Mouse (Mus musculus): ENCODE measurements around the gene Mthfs.
"Not testable (repeated sequence)": the region's sequence is repeated elsewhere in the genome, so short reads cannot be mapped to it uniquely, and the experiment has no call there.

The Mthfs gene

GRCm38 (mm10) chr9:89210353-89211064 lies at the start of gene Mthfs:
Gene Mthfs, plus strand, starts transcription at chr9:89210676.
- not testable (repeated sequence) for DNase-seq (ENCODE audit: low spot score)

DNA sequence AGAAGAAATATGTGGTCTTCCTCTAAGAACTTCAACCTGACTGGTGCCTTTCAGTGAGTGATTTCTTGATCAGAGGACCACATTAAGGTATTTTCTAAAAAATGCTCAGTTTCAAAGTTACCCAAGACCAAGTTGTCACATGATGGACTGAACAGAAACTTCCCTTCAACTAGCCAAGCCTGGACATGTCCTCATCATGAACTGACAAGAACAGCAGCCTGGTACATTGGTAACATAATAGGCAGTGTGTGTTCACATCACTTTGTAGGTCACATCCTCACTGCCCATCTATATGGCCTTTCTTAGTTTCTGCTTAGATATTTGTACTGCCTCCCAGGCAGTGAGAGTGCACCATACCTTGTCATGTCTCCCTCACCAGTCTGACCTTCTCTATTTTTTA lies 37.9 kb upstream of the Mthfs start:
- DNase-seq (ENCODE audit: low spot score): not testable (repeated sequence)

- not testable (repeated sequence) for DNase-seq (ENCODE audit: low spot score)
These were observed 31.6 kb upstream of the Mthfs start for GRCm38 (mm10) chr9:89178833-89179232.

DNA sequence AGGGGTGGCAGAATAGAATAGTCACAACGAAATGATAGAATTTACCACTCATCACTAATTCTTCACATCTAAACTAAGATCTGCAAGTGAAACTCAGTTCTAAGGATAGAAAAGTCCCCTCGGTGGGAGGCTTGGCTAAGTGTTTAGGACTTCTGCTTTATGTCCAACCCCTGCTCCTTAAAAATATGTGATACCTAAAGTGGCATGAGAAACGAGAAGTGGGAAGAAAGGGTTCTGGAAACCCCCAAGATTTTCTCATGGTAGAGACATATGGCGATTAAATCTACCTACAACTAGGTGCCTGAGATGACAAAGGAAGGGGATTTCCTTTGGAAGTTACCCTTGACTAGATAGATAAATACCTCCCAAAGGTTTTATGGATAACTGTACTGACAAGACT lies 31.0 kb upstream of the Mthfs start:
- DNase-seq (ENCODE audit: low spot score): not testable (repeated sequence)

- not testable (repeated sequence) for DNase-seq (ENCODE audit: low spot score)
These were observed 23.5 kb upstream of the Mthfs start for GRCm38 (mm10) chr9:89187006-89187405.

GRCm38 (mm10) chr9:89195483-89195882 lies 15.0 kb upstream of the Mthfs start:
- not testable (repeated sequence) for DNase-seq (ENCODE audit: low spot score)

DNA sequence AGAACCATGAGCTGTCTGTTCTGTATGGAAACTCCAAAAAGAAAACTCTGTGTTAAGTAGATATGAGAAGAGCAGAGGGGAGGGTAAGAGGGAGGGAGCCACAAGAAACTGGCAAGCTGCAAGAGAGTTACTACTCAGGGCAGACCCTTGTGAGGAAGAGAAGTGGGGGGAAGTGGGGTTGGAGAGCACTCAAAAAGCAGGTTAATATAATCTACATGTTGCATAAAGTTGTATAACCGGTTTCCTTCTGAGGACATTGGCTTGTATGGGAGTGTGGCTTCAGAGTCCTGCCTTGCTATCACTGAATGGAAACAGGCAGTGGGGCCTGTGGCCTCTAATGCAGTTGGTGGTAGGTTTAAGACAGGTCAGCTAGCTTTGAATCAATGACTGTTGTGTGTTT lies 13.0 kb upstream of the Mthfs start:
- not testable (repeated sequence) for DNase-seq (ENCODE audit: low spot score)

DNA sequence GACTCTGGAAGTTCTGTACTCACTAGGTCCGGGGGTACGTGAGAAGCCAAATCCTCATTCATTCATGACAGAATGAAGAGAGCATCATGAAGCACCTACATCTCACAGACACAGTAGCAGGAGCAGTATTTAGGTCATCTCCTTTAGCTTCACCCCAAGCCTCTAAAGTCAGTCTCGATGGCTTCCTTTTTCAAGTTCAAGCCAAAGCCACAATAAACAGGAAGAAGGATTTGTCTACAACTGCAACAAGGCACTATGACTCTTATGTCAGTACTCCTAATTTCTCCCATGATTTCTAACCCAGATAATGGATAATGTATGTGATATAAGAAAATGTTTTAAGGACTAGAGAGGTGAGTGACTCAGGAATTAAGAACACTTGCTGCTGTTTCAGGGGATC lies 12.1 kb upstream of the Mthfs start:
- not testable (repeated sequence) for DNase-seq (ENCODE audit: low spot score)

DNA sequence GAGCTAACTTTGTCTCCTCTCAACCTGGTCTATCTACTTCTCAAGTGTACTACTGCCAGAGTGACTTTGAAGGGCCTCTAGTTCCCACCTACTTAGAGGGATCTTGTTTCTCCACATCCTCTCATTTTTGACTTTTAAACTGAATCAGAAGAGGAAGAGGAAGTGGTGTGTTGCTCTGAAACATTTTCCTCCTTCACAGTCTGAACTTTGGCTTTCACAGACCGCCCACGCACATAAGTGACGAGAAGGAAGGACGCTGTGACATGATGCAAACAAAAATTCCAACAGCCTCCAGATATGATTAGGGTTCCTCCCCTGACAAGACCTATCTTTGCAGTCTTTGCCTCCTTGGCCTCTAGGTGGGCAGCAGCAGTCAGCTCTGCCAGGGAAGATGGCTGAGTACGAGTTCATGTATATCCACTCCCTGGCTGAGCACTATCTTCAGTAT lies 11.5 kb upstream of the Mthfs start, which contains the start of the genes Bcl2a1b and Gm29094:
Bcl2a1b (plus strand) TSS at position 241 of the 448 bp plus-strand sequence.
Gm29094 (plus strand) TSS at position 411 of the 448 bp plus-strand sequence.
- DNase-seq (ENCODE audit: low spot score): not testable (repeated sequence)

GRCm38 (mm10) chr9:89202256-89202655 lies 8.2 kb upstream of the Mthfs start:
- DNase-seq (ENCODE audit: low spot score): not testable (repeated sequence)

- not testable (repeated sequence) for DNase-seq (ENCODE audit: low spot score)
These were observed 1.5 kb upstream of the Mthfs start for GRCm38 (mm10) chr9:89208939-89209338.

DNA sequence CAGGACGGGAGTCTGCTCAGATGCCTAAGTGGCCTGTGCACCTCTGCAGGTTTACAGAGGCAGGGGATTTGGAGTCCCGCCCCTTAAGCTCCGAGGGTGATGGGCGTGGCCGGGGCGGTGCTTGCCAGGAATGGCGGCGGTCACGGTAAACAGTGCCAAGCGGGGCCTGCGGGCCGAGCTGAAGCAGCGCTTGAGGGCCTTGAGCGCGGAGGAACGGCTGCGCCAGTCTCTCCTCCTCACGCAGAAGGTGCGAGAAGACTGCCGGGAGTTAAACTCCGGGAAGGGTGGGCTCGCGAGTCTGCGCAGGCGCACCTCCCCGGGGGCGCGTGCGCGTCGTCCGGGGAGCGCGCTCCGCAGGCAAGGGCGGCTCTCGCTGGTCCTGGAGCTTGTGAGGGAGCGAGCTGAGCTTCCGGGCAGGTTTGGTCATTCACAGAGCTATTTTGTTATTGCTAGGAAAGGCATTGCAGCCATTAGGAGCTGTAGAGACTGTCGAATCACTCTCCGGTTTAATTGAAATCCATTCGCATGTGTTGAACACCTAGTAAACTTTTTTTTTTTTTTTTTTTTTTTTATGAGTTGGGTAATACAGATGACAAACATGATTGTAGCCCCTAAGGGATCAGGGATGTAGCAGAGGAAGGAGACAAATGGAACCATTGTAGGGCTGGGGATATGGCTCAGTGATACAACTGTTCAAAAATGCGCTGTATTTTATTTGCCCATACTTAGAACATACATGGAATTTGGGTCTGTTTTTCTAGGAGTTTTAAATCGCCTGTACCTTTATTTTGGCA lies 786 bp downstream of the Mthfs start:
- not testable (repeated sequence) for DNase-seq (ENCODE audit: low spot score)

GRCm38 (mm10) chr9:89212428-89212827 lies 2.0 kb downstream of the Mthfs start:
- DNase-seq (ENCODE audit: low spot score): not testable (repeated sequence)

- DNase-seq (ENCODE audit: low spot score): not testable (repeated sequence)
These were observed 7.7 kb downstream of the Mthfs start for GRCm38 (mm10) chr9:89218174-89218573.

DNA sequence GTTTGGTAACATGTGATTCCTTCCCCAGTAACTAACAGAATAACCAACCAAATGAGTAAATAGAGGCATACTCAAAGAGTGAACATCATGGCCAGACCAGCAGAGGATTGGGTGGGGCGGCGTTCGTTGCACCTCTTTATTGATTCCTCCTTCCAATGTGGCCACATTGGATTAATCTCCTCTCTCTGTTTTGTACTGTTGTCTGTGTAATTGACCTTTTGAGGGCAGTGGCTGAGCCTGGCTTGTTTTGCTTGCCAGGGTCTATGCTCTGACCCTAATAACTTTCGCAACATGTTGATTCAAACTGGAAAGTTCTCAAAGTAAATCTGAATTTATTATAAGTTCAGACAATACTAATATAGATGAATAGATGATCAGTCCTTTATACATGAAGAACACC lies 9.2 kb downstream of the Mthfs start:
- not testable (repeated sequence) for DNase-seq (ENCODE audit: low spot score)

- DNase-seq (ENCODE audit: low spot score): not testable (repeated sequence)
These were observed 10.3 kb downstream of the Mthfs start for GRCm38 (mm10) chr9:89220704-89221287.

DNA sequence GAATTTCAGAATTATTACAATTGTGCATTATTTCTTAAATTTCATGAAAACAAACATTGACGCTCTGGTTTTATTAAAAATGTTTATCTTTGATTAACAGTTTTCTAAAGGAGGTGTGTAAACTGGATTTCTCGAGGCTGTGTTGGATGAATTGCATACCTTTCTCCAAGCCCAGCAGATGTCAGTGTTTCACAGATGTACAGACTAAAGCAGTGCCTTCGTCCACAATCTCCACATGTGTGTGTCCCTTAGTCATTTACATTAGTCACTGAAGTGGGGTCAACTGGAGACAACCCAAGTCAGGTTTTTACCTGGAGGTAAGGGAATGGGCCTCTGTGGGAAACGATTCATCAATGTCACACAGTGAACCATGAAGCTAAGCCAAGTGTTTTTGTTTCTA lies 15.6 kb downstream of the Mthfs start:
- DNase-seq (ENCODE audit: low spot score): no peak

DNA sequence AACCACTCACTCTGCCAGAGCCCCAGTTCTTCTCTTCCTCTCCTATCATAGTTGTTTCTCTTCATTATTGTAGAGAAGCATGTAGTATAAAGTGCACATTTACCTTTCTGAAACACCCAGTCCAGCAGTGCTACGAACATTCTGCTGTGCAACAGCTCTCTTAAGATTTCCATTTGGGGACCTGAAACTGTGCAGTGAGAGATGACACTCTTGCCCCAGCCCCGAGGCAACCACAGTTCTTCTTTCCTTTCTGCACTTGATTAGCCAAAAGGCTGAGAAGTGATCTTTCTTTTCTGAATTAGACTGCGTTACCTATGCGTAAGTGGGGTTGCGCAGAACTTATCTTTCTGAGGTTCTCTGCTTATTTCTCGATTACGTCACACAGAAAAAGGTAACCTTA lies 17.6 kb downstream of the Mthfs start:
- DNase-seq (ENCODE audit: low spot score): no peak

- DNase-seq (ENCODE audit: low spot score): not testable (repeated sequence)
These were observed 20.5 kb downstream of the Mthfs start for GRCm38 (mm10) chr9:89230897-89231497.

GRCm38 (mm10) chr9:89237131-89237530 lies 26.7 kb downstream of the Mthfs start:
- DNase-seq (ENCODE audit: low spot score): not testable (repeated sequence)

DNA sequence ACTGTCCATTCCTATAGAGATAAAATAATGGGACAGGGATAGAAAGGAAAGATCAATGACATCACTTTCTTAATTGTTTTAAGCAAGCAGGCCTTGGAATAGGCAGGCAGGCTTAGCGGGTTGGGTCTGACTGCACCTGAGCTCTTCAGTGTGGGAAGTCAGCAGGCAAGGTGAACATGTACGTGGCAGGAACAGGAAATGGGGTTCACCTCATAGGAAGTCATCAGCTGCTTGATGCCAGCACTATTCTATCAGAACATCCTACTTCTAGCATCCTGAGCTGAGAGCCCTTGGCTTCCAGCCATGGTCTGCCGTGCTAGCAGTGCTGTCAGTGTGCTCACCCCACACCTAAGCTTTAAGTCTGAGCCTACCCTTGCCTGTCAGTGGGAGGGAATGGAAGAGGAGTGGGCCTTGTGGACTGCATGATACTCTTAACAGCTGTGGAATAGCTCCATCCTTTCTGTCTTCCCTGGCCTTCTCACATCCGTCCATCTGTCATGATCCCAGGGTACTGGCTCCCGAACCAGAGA lies 28.6 kb downstream of the Mthfs start:
- not testable (repeated sequence) for DNase-seq (ENCODE audit: low spot score)
